Mouse (Mus musculus) liver, embryonic 14.5 days (tissue): ENCODE data around the gene Gm14214.

Experiments
- CTCF ChIP-seq: IDR thresholded peaks from 2 replicates; pipeline ENCODE4 v1.5.1; 2016; ENCODE audit warnings: antibody characterized with exemption, low read depth, control low read depth
- EP300 ChIP-seq: IDR thresholded peaks from 2 replicates; pipeline ENCODE4 v1.6.1; 2016; ENCODE audit warnings: antibody characterized with exemption, low read depth

DNA sequence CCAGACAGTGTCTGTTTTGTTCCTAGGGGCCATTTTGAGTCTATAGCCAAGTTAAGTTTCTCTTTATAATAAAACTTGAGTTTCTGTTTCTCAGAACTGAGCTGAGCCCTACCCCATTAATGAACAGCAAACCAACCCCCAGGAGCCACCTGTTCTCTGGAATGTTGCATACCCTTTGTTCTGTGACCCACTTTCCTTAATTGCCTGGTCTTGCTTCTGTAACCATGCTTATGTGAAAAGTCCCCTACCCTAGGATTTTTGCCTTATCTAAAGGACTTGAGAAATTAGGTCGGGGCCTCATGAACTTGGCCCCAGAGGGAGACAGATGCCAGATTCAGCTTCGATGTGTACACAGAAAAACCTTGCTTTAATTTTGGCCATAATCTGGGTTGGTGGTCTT lies 37.9 kb downstream of the Gm14214 start:
- TF ChIP-seq CTCF (no peak), EP300 (no peak)
